Mouse (Mus musculus): ENCODE measurements at regions not wholly inside any gene's neighbourhood (a gene's known extent, or its start where the extent isn't known, plus 50 kb on each side); places are given as distances from the start of the nearest gene placed in this dataset.

DNA sequence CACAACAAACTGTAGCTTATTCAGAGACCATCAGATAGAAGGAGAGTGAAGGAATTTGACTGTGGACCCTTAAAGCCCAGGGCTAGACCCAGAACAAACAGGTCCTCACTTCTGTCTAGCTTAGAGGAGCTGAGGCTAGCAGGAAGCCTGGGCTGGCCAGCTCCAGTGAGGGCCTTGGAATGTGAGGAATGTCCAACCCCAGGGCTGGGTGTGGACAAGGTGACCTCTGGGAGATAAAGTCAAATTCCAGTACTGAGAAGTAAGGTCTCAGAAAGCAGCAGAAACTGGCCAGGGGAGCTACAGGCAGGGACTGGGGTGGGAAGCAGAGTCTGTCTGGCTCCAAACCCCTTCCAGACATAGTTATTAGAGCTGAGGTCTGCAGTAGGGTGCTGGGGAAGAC is 51.0 kb upstream of the Ssbp3 start:
- peaks cover 22% of the 10 kb centered on the region for H3K4me1 ChIP-seq (replicated peaks)
- no peak for ATAC-seq (ENCODE audit: insufficient read depth)
- no peak overlapping the region for H3K4me2 ChIP-seq
- no peaks in the 10 kb centered on the region for H3K9me3 ChIP-seq (replicated peaks)
- peaks cover 44% of the 10 kb centered on the region for H3K27me3 ChIP-seq
- no peaks in the 10 kb centered on the region for H3K36me3 ChIP-seq (replicated peaks)
- no peak overlapping the region for H3K9ac ChIP-seq
- no peak overlapping the region for H3K4me3 ChIP-seq (replicated peaks)
- no peak overlapping the region for H3K27ac ChIP-seq (replicated peaks)

DNA sequence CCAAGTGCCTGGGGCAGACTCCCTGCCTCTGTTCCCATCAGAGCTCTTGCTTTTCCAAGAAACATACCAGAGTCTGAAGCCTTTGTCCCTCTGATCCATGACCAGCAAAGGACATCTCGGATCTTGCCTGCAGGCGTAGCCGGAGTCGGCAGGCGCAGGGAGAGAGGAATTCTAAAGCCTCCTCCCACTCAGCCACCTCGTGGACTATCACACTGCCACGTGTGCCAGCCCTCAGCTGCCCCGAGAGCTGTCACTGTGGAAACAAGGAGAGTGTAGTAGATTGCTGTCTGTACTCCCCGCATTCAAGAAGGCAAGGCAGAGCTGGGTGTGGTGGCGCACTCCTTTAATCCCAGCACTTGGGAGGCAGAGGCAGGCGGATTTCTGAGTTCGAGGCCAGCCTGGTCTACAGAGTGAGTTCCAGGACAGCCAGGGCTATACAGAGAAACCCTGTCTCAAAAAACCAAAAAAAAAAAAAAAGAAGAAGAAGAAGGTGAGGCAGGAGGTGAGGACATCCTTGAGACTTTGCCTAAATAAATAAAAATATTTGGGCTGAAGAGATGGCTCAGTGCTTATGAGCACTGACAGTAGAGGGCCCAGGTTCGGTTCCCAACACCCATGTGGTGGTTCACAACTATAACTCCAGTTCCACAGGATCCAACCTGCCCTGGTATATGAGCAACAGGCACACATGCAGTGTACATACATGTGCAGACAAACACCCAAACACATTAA is 52.0 kb upstream of the Ssbp3 start:
- H3K9ac ChIP-seq, result no peak overlapping the region
- ATAC-seq (ENCODE audit: insufficient read depth), result no peak
- peaks cover 22% of the 10 kb centered on the region for H3K4me1 ChIP-seq (replicated peaks)
- WGBS (ENCODE audit: insufficient replicate concordance), result 67% methylated on average over 13 of the region's 13 CpGs
- no peak overlapping the region for H3K4me2 ChIP-seq
- no peaks in the 10 kb centered on the region for H3K9me3 ChIP-seq (replicated peaks)
- no peak overlapping the region for H3K4me3 ChIP-seq (replicated peaks)
- no peaks in the 10 kb centered on the region for H3K36me3 ChIP-seq (replicated peaks)
- peaks cover 46% of the 10 kb centered on the region for H3K27me3 ChIP-seq
- no peak overlapping the region for H3K27ac ChIP-seq (replicated peaks)

DNA sequence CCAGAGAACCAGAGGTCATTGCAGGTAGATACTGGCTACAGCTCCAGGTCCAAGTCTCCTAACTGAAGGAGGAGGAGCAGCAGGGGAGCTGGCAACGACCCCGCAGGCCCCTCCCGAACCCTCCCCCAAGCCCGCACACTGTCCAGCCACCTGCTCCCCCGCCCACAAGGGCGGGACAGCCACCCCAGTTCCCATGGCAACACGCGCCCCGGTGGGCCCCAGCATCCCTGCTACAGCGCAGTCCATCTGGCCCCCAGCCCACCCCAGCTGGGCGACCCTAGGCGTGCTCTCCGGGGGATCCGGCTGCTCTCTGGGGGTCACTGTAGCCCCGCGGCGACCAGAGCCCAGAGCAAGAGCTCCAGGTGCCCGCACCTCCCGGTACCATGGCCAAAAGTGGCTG is 51.0 kb upstream of the Acot11 start:
- H3K4me1 ChIP-seq (replicated peaks), result peaks cover 11% of the 10 kb centered on the region; the same call in 1 of the 2 replicates
- peaks cover 31% of the 10 kb centered on the region for H3K27me3 ChIP-seq
- no peak overlapping the region for H3K4me3 ChIP-seq (replicated peaks)
- H3K36me3 ChIP-seq (replicated peaks), result no peaks in the 10 kb centered on the region
- H3K9ac ChIP-seq, result no peak overlapping the region
- H3K27ac ChIP-seq (replicated peaks), result no peak overlapping the region
- H3K4me2 ChIP-seq, result no peak overlapping the region
- 36% methylated on average over 19 of the region's 19 CpGs for WGBS (ENCODE audit: insufficient replicate concordance)
- no peaks in the 10 kb centered on the region for H3K9me3 ChIP-seq (replicated peaks)
- no peak for ATAC-seq (ENCODE audit: insufficient read depth)

DNA sequence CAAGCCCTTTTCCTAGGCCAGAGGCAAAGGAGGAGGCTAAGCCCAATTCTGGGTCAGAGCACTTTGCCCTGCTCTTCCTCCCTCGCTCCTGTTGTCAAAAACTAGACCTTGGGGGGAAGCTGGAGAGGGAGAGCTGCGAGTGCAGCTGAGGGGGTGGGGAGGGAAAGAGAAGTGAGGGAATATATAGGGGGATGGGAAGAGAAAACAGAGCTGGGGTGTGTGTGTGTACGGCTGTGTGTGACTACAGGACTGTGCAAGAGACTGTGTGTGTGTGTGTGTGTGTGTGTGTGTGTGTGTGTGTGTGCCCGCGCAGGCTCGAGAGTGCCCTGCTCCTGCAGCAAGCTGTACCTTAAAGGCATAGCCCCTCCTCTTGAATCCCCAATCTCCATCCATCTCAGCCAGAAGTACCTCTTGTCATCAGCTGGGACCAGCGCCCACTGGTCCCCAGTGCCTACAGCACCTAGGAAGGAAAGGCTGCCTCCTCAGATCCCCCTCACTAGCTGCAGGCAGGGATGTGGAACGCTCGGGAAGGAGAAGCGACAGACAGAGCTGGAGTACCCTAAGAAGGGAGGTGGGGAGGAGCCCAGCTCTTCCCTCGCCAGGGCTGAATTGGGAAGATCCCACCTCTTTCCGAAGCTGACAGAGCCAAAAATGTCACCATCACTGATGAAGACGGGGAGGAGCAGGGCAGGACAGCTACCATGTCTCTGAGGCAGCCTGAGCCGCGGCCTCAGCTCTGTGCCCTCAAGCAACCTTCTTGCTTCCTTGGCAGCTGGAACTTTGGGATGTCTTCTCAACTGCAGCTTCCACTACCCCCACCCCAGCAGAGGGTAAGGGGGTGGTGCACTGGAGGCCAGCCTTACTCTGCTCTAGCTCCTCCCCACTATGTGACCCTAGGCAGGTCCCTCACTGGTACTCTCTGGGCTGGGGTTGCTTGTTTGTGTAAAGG is 49.8 kb upstream of the Acot11 start:
- Histone ChIP-seq H3K36me3 (replicated peaks) (no peaks in the 10 kb centered on the region), H3K4me2 (no peak overlapping the region), H3K4me3 (replicated peaks) (no peak overlapping the region), H3K27me3 (peaks cover 31% of the 10 kb centered on the region), H3K27ac (replicated peaks) (no peak overlapping the region), H3K9me3 (replicated peaks) (no peaks in the 10 kb centered on the region), H3K9ac (no peak overlapping the region), H3K4me1 (replicated peaks) (peaks cover 11% of the 10 kb centered on the region; the same call in 1 of the 2 replicates)
- ATAC-seq (ENCODE audit: insufficient read depth), result peak; percentile 9; the same call in 1 of the 2 replicates
- WGBS (ENCODE audit: insufficient replicate concordance), result 29% methylated on average over 15 of the region's 15 CpGs

Measured in liver, embryonic 15.5 days (tissue).